9 mouse cellular contexts compared by ENCODE assay signal in the genomic region with DNA sequence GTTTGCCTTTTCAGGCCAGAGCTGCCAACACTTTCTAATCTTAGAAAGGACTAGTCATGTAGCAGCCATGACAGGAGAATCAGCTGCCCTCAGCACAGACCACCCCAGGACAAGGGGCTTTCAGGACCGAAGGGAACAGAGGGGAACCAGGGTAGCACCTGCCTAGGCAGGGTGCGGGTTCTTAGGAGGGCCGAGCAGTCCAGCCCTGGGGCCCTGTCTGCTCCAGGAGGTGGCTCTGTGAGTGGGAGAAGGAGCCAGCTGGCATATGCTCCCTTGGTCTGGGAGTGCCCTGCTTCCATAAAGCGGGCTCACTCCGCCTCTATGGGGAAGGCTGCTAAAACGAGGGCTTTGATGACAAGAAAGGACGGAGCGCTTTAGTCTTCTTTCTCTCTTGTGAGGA. TPM values are rescaled to one million over a fixed set of nuclear protein-coding genes. Genes with fewer than 3 reads are reported as not detected.
A peak's percentile ranks its signal among the peaks of the same experiment; 100 is the strongest.
DNase-seq lines count a peak whose midpoint lies in the region; ATAC-seq and TF ChIP-seq lines count a peak whose summit lies in the region.
"Had no signal": no experiment of that assay in that cellular context is flagged by ENCODE, and none has a peak within 500 bp of the region (broad histone marks: within the 10 kb centered on the region; RNA-seq: fewer than 3 reads in every experiment).

No protein-coding gene starts in this region.

- H3K36me3 ChIP-seq in hindbrain, embryonic 12.5 days = peaks cover 27% of the 10 kb centered on the region
- H3K36me3 ChIP-seq in hindbrain, embryonic 11.5 days (ENCODE audit: control insufficient read depth, insufficient read depth, low read length) = no peaks in the 10 kb centered on the region
- peaks cover 14% of the 10 kb centered on the region; the same call in 1 of the 2 replicates for H3K36me3 ChIP-seq in E14TG2a.4 (ENCODE audit: insufficient read depth, low read length)

- no peak overlapping the region for H3K4me2 ChIP-seq in hindbrain, embryonic 12.5 days (replicated peaks)
- no peak overlapping the region for H3K4me2 ChIP-seq in hindbrain, embryonic 11.5 days (replicated peaks; ENCODE audit: low read depth, low read length)
- H3K4me2 ChIP-seq: limb, embryonic 13.5 days had no signal

- intact Hi-C loops in heart, postnatal 10 days (cut with DNase I) = no loop called here

- 66% methylated on average over 8 of the region's 8 CpGs for WGBS in hindbrain, embryonic 12.5 days
- WGBS in hindbrain, embryonic 11.5 days = 67% methylated on average over 8 of the region's 8 CpGs

- H3K27ac ChIP-seq in hindbrain, embryonic 12.5 days = peak overlapping the region; percentile 8; the same call in 1 of the 2 replicates
- H3K27ac ChIP-seq in hindbrain, embryonic 11.5 days (ENCODE audit: low read depth, low read length) = no peak overlapping the region

- H3K9me3 ChIP-seq in hindbrain, embryonic 12.5 days (replicated peaks) = no peaks in the 10 kb centered on the region
- H3K9me3 ChIP-seq in hindbrain, embryonic 11.5 days (ENCODE audit: control insufficient read depth, low read length) = no peaks in the 10 kb centered on the region
- no peaks in the 10 kb centered on the region for H3K9me3 ChIP-seq in E14TG2a.4 (ENCODE audit: low read length)
- H3K9me3 ChIP-seq: limb, embryonic 13.5 days had no signal

- ATAC-seq in hindbrain, embryonic 12.5 days (ENCODE audit: low FRiP score) = no peak
- ATAC-seq in hindbrain, embryonic 11.5 days (ENCODE audit: low FRiP score) = no peak
- ATAC-seq in megakaryocyte, adult 5-6 weeks (ENCODE audit: poor library complexity, severe bottlenecking) = no peak
- no peak for ATAC-seq in megakaryocyte progenitor cell, adult 5-6 weeks (replicated peaks; ENCODE audit: poor library complexity)

- H3K4me3 ChIP-seq in hindbrain, embryonic 12.5 days = no peak overlapping the region
- no peak overlapping the region for H3K4me3 ChIP-seq in hindbrain, embryonic 11.5 days (ENCODE audit: low read depth, low read length)
- H3K4me3 ChIP-seq in E14TG2a.4 (replicated peaks; ENCODE audit: low read length) = peak overlapping the region; percentile 41
- H3K4me3 ChIP-seq: limb, embryonic 13.5 days had no signal

- no peaks in the 10 kb centered on the region for H3K27me3 ChIP-seq in hindbrain, embryonic 12.5 days
- H3K27me3 ChIP-seq in hindbrain, embryonic 11.5 days (ENCODE audit: control insufficient read depth, insufficient read depth, low read length) = no peaks in the 10 kb centered on the region
- H3K27me3 ChIP-seq in E14TG2a.4 (ENCODE audit: insufficient read depth, low read length) = no peaks in the 10 kb centered on the region
- H3K27me3 ChIP-seq: limb, embryonic 13.5 days had no signal

- peak overlapping the region; percentile 5; the same call in 1 of the 2 replicates for H3K9ac ChIP-seq in hindbrain, embryonic 12.5 days
- no peak overlapping the region for H3K9ac ChIP-seq in hindbrain, embryonic 11.5 days (ENCODE audit: low read depth, low read length)
- H3K9ac ChIP-seq: limb, embryonic 13.5 days had no signal

- DNase-seq in hindbrain, embryonic 11.5 days (ENCODE audit: low spot score) = no peak
- DNase-seq in cerebellum, postnatal 14 days = peak; percentile 71 to 76
- DNase-seq in heart, postnatal 10 days = peak; percentile 72 to 75
- no peak for DNase-seq in natural killer cell, adult 2 months (ENCODE audit: low spot score in 2 of 2)

- no peak for TF ChIP-seq CTCF in E14TG2a.4 (conservative IDR thresholded peaks at IDR 0.05; ENCODE audit: low read length)

- peaks cover 20% of the 10 kb centered on the region for H3K4me1 ChIP-seq in hindbrain, embryonic 12.5 days
- no peaks in the 10 kb centered on the region for H3K4me1 ChIP-seq in hindbrain, embryonic 11.5 days (replicated peaks; ENCODE audit: control insufficient read depth, insufficient read depth, low read length)
- H3K4me1 ChIP-seq in E14TG2a.4 (replicated peaks; ENCODE audit: low read depth, low read length) = peaks cover 55% of the 10 kb centered on the region

RNA-seq across cellular contexts. Expression of a gene that starts 10.9 kb away (rescaled TPM):
- 49.2 and 51.9 TPM in 2 replicates for polyA plus RNA-seq in hindbrain, embryonic 12.5 days (2016; fragmentation: Nextera tagmentation; extraction: Ambion mirVana)
- polyA plus RNA-seq in hindbrain, embryonic 11.5 days (2014; fragmentation: Nextera tagmentation; extraction: Ambion mirVana) = 40.4 and 44.7 TPM in 2 replicates
- total RNA-seq in heart, postnatal 10 days (2021) = 10 to 100 TPM; 40.2 to 42.6 TPM
- total RNA-seq in megakaryocyte, adult 5-6 weeks (2015) = 27.5 and 37.3 TPM in 2 replicates
- 27.6 and 43.3 TPM in 2 replicates for total RNA-seq in megakaryocyte, adult 5-6 weeks (2017)
- 20.9 and 23.3 TPM in 2 replicates for total RNA-seq in megakaryocyte progenitor cell, adult 5-6 weeks (2015)
- 20.6 and 29.3 TPM in 2 replicates for total RNA-seq in megakaryocyte progenitor cell, adult 5-6 weeks (2017)

Comparison
In these comparisons a context has a peak if more than half of its experiments do, and no peak if none do; other contexts are left out.
1. DNase-seq: peak in cerebellum, postnatal 14 days (2 of 2) and heart, postnatal 10 days (2 of 2); none in hindbrain, embryonic 11.5 days (single experiment) and natural killer cell, adult 2 months (0 of 2).